Comparison of ENCODE assay signal across 32 mouse cellular contexts in genomic region chr1:89337861-89338260, GRCm38 (mm10).
"Had no signal": no experiment of that assay in that cellular context is flagged by ENCODE, and none has a peak within 500 bp of the region (broad histone marks: within the 10 kb centered on the region; RNA-seq: fewer than 3 reads in every experiment).

No protein-coding gene starts in this region.

- H3K36me3 ChIP-seq: limb, embryonic 10.5 days; limb, embryonic 12.5 days; limb, embryonic 13.5 days; limb, embryonic 15.5 days; liver, embryonic 12.5 days; liver, embryonic 13.5 days; liver, embryonic 15.5 days; lung, embryonic 15.5 days; midbrain, embryonic 10.5 days; midbrain, embryonic 12.5 days; midbrain, embryonic 13.5 days; midbrain, embryonic 15.5 days; neural tube, embryonic 12.5 days; neural tube, embryonic 13.5 days had no signal

- H3K4me1 ChIP-seq: limb, embryonic 10.5 days; limb, embryonic 12.5 days; limb, embryonic 13.5 days; limb, embryonic 15.5 days; liver, embryonic 12.5 days; liver, embryonic 13.5 days; liver, embryonic 15.5 days; lung, embryonic 15.5 days; megakaryocyte, embryonic 14.5 days; midbrain, embryonic 15.5 days; neural tube, embryonic 12.5 days; neural tube, embryonic 13.5 days had no signal

- H3K4me2 ChIP-seq: limb, embryonic 12.5 days; limb, embryonic 13.5 days; limb, embryonic 15.5 days; liver, embryonic 11.5 days; liver, embryonic 12.5 days; liver, embryonic 13.5 days; liver, embryonic 15.5 days; lung, embryonic 14.5 days; lung, embryonic 15.5 days; midbrain, embryonic 12.5 days; midbrain, embryonic 13.5 days; midbrain, embryonic 15.5 days; neural tube, embryonic 12.5 days; neural tube, embryonic 13.5 days had no signal

- H3K9me3 ChIP-seq: limb, embryonic 10.5 days; limb, embryonic 12.5 days; limb, embryonic 13.5 days; limb, embryonic 15.5 days; liver, embryonic 12.5 days; liver, embryonic 13.5 days; liver, embryonic 15.5 days; lung, embryonic 15.5 days; megakaryocyte, embryonic 14.5 days; midbrain, embryonic 10.5 days; midbrain, embryonic 12.5 days; midbrain, embryonic 13.5 days; midbrain, embryonic 15.5 days; neural tube, embryonic 12.5 days; neural tube, embryonic 13.5 days had no signal

- DNase-seq: left cerebral cortex, postnatal 4 days; liver; liver, embryonic 13.5 days; liver, postnatal 0 days; lung, adult 18-20 months; lung, adult 2 months; lung, embryonic 14.5 days; lung, postnatal 10 days; lung, postnatal 14 days; lung, postnatal 36 days; lung, postnatal 4 days; midbrain, embryonic 14.5 days had no signal

- ATAC-seq: liver, embryonic 12.5 days; liver, postnatal 0 days; lung, postnatal 0 days; midbrain, embryonic 13.5 days; midbrain, embryonic 15.5 days; midbrain, embryonic 16.5 days had no signal

- H3K27me3 ChIP-seq: limb, embryonic 12.5 days; limb, embryonic 15.5 days; liver, embryonic 13.5 days; liver, embryonic 15.5 days; lung, embryonic 15.5 days; midbrain, embryonic 15.5 days; neural tube, embryonic 12.5 days; neural tube, embryonic 13.5 days had no signal

- H3K4me3 ChIP-seq: limb, embryonic 10.5 days; limb, embryonic 12.5 days; limb, embryonic 13.5 days; limb, embryonic 15.5 days; liver, embryonic 12.5 days; liver, embryonic 13.5 days; liver, embryonic 15.5 days; lung, embryonic 15.5 days; megakaryocyte, embryonic 14.5 days; midbrain, embryonic 10.5 days; midbrain, embryonic 12.5 days; midbrain, embryonic 13.5 days; midbrain, embryonic 15.5 days; myocyte; neural tube, embryonic 12.5 days; neural tube, embryonic 13.5 days had no signal

- H3K9ac ChIP-seq: limb, embryonic 12.5 days; limb, embryonic 13.5 days; limb, embryonic 15.5 days; liver, embryonic 12.5 days; liver, embryonic 13.5 days; liver, embryonic 14.5 days; liver, embryonic 15.5 days; liver, postnatal 0 days; lung, embryonic 14.5 days; lung, embryonic 15.5 days; midbrain, embryonic 12.5 days; midbrain, embryonic 13.5 days; midbrain, embryonic 15.5 days; neural tube, embryonic 12.5 days; neural tube, embryonic 13.5 days had no signal

- H3K27ac ChIP-seq: limb, embryonic 10.5 days; limb, embryonic 12.5 days; limb, embryonic 13.5 days; limb, embryonic 15.5 days; liver, embryonic 12.5 days; liver, embryonic 13.5 days; liver, embryonic 14.5 days; liver, embryonic 15.5 days; lung, embryonic 15.5 days; macrophage; midbrain, embryonic 10.5 days; midbrain, embryonic 12.5 days; midbrain, embryonic 13.5 days; midbrain, embryonic 15.5 days; neural tube, embryonic 12.5 days; neural tube, embryonic 13.5 days had no signal
